Mouse (Mus musculus) heart, adult 2 months (tissue): Measurements from ENCODE around the gene Ndufa8. TPM values are rescaled to one million over a fixed set of nuclear protein-coding genes. Genes with fewer than 3 reads are reported as not detected.
A peak's percentile ranks its signal among the peaks of the same experiment; 100 is the strongest.

ENCODE experiments used
- DNase-seq, 2 experiments: peaks; one replicate each; pipeline ENCODE4 v3.0.0; 2021
- H3K27ac ChIP-seq: fragments of 200-600 bp; 2 replicates; pipeline ENCODE4 v1.8.1; 2022
- H3K27me3 ChIP-seq: fragments of 200-500 bp; 2 replicates; pipeline ENCODE4 v1.6.1; 2012; ENCODE audit warnings: mild to moderate bottlenecking, low read length, inconsistent platforms, mixed read lengths; ENCODE audit not compliant: control insufficient read depth, insufficient read depth
- H3K36me3 ChIP-seq: fragments of 200-500 bp; 2 replicates; pipeline ENCODE4 v1.6.1; 2012; ENCODE audit warnings: low read length, inconsistent platforms; ENCODE audit not compliant: control insufficient read depth, insufficient read depth
- H3K4me1 ChIP-seq: fragments of 200-500 bp; 2 replicates; pipeline ENCODE4 v1.6.1; 2011; ENCODE audit warnings: low read length; ENCODE audit not compliant: control insufficient read depth, insufficient read depth
- H3K4me3 ChIP-seq: fragments of 200-600 bp; 2 replicates; pipeline ENCODE4 v1.8.1; 2022
- H3K79me2 ChIP-seq: fragments of 200-500 bp; replicated peaks from 2 replicates; pipeline ENCODE4 v1.6.1; 2012; ENCODE audit warnings: mild to moderate bottlenecking, inconsistent platforms, low read length, moderate library complexity, mixed read lengths; ENCODE audit not compliant: control insufficient read depth, insufficient read depth
- H3K9ac ChIP-seq: fragments of 200-500 bp; 2 replicates; pipeline ENCODE4 v1.6.1; 2012; ENCODE audit warnings: low read depth, mild to moderate bottlenecking, control low read depth, inconsistent platforms, low read length, mixed read lengths
- CTCF ChIP-seq: fragments of 200-600 bp; IDR thresholded peaks from 2 replicates; pipeline ENCODE4 v1.8.1; 2022; ENCODE audit warnings: antibody characterized with exemption, mild to moderate bottlenecking, moderate library complexity
- EP300 ChIP-seq: fragments of 200-500 bp; IDR thresholded peaks from 2 replicates; pipeline ENCODE4 v1.6.1; 2011; ENCODE audit warnings: low read depth, low read length, control low read depth; ENCODE audit not compliant: insufficient read depth
- POLR2A ChIP-seq: fragments of 200-500 bp; IDR thresholded peaks from 2 replicates; pipeline ENCODE4 v1.6.1; 2011; ENCODE audit warnings: mild to moderate bottlenecking, low read depth, low read length, control low read depth; ENCODE audit not compliant: insufficient read depth
- WGBS: fragments of 180-500 bp; shearing (Covaris S2); methylation state at CpG from one replicate; pipeline ENCODE4 v1.1.7; 2018; 5-methylcytosine and 5-hydroxymethylcytosine counted together
- intact Hi-C: fragments of 180-260 bp; cut with DNase I; formaldehyde crosslinking; loops from one replicate; pipeline ENCODE4 v1.15.1; 2025
- long read RNA-seq: library from polyadenylated mRNA; stranded (forward); transcript quantifications from one replicate; pipeline ENCODE4 v2.0.0, GENCODE M21; 2021
- polyA plus RNA-seq: library from polyadenylated mRNA; depleted of rRNA; stranded (reverse); fragments of >200 nt; gene quantifications from 2 replicates; pipeline ENCODE4 v1.2.3, GENCODE M21; 2012; rRNA removed
- total RNA-seq, 2 experiments: library from RNA; stranded (reverse); gene quantifications; 2 replicates each; pipeline ENCODE4 v1.2.3; 2021

Gene Ndufa8
- total RNA-seq (100 to 1,000 TPM; 605 to 690 TPM), polyA plus RNA-seq (406 and 431 TPM in 2 replicates)
- long read RNA-seq, transcript Ndufa8-201 (4 exons, 861 nt): major isoform, 535 of 573 reads
- long read RNA-seq, partial matches to known transcripts: 36 of 573 reads
- long read RNA-seq, other reads (novel, unspliced or antisense): 2 of 573 reads

- Histone ChIP-seq H3K4me3 (peak within 1 kb of the TSS; percentile 84), H3K27me3 (no peaks in the 10 kb centered on the region), H3K36me3 (peaks cover 24% of the 10 kb centered on the region), H3K4me1 (peaks cover 14% of the 10 kb centered on the region), H3K27ac (peak within 1 kb of the TSS; percentile 95), H3K9ac (peak within 1 kb of the TSS; percentile 88), H3K79me2 (peaks cover 6% of the 10 kb centered on the region)
- under 1% methylated on average over 42 of the region's 44 CpGs for WGBS
- intact Hi-C loops: loop anchor here (2.0 kb wide), 1 partner anchor 88 kb away; the partner anchor contains the start of genes Mrrf and Rbm18
- TF ChIP-seq EP300 (no peak), POLR2A (peak; percentile 96)
- DNase-seq: peak; percentile 98 to 99
Observed at GRCm38 (mm10) chr2:36048748-36049566, at the start of gene Ndufa8, which contains the start of gene Morn5. Gene Ndufa8 (minus strand): TSS chr2:36049406. Gene Morn5 (plus strand): TSS chr2:36049458.

- Histone ChIP-seq H3K36me3 (no peaks in the 10 kb centered on the region), H3K79me2 (no peaks in the 10 kb centered on the region), H3K27ac (no peak overlapping the region), H3K27me3 (peaks cover 2% of the 10 kb centered on the region; the same call in 1 of the 2 replicates), H3K9ac (no peak overlapping the region), H3K4me1 (0 out of 2 replicates have a peak, but pooled peaks cover 1% of the 10 kb centered on the region), H3K4me3 (no peak overlapping the region)
- no peak for DNase-seq
- intact Hi-C loops: no loop called here
- 42% methylated on average over 5 of the region's 5 CpGs for WGBS
- TF ChIP-seq CTCF (no peak), EP300 (no peak), POLR2A (no peak)
Observed at GRCm38 (mm10) chr2:36098021-36098420, 48.8 kb upstream of the Ndufa8 start.

DNA sequence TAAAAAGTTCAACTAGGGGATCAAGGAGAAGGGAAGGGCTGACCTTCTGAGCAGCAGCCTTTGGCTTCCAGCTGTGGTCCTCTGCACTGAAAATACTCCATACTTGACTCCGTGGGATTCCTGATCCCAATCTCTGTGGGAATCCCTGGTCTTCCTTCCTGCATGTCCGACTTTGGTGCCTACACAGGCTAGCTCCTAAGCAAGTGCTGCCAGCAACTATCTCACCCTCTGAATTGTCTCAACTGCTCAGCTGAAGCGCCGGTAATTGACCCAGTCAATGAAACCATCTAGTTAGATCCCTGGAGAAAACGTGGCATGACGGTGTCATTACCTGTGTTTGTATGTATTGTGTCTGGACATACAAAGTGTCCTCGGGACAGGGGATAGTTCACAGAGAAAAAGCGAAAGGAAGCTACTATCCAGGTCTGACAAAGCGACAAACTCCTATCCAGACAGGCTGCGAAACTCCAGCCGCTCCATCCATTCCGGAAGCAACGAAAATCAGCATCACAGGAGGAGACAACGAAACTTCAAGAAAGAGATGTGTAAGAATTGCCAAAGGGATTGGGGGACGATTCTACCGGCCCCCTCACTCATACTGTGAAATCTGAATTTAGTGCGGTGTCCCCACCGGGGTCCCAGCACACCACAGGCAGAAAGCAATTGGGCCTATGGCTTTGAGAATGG lies 48.1 kb upstream of the Ndufa8 start:
- no peaks in the 10 kb centered on the region for H3K36me3 ChIP-seq
- TF ChIP-seq POLR2A (no peak), EP300 (no peak), CTCF (no peak)
- H3K79me2 ChIP-seq: no peaks in the 10 kb centered on the region
- H3K4me1 ChIP-seq: 0 out of 2 replicates have a peak, but pooled peaks cover 1% of the 10 kb centered on the region
- H3K27me3 ChIP-seq: no peaks in the 10 kb centered on the region; the same call in 1 of the 2 replicates
- WGBS: 28% methylated on average over 18 of the region's 18 CpGs
- intact Hi-C loops: no loop called here
- no peak for DNase-seq
- no peak overlapping the region for H3K4me3 ChIP-seq
- H3K27ac ChIP-seq: no peak overlapping the region
- no peak overlapping the region for H3K9ac ChIP-seq

DNA sequence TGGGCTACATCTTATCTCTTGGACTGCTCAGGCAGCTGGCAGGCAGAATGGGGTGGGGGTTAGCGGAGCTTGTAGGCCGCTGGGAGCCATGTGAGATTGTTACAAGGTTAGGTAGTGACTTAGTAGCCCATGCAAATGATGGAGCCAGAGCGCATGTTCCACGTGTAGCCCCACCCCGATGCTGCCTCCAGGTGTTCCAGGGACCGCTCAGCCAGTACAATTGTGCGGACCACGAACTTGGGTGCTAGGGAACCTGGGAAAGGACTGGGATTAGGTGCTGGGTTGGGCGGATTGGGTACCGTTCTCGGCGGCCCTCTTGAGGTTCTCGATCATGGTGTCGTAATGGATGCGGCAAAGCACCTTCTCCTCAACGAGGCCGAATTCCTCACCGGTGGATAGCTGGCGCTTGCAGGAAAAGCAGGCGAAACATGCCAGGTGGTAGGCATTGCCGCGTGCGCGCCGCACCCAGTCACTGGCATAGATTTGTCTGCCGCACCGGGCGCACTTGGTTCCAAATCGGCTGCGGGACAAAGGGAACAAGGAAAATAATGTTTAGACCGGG lies 44.8 kb upstream of the Ndufa8 start:
- H3K9ac ChIP-seq: no peak overlapping the region
- DNase-seq: no peak
- no peaks in the 10 kb centered on the region for H3K79me2 ChIP-seq
- H3K27ac ChIP-seq: no peak overlapping the region
- intact Hi-C loops: no loop called here
- H3K36me3 ChIP-seq: no peaks in the 10 kb centered on the region
- H3K4me3 ChIP-seq: no peak overlapping the region
- 32% methylated on average over 31 of the region's 31 CpGs for WGBS
- TF ChIP-seq EP300 (no peak), CTCF (no peak), POLR2A (no peak)
- no peaks in the 10 kb centered on the region for H3K4me1 ChIP-seq
- peaks cover 6% of the 10 kb centered on the region for H3K27me3 ChIP-seq

GRCm38 (mm10) chr2:36093301-36093700 lies 44.1 kb upstream of the Ndufa8 start:
- intact Hi-C loops: no loop called here
- 57% methylated on average over 7 of the region's 7 CpGs for WGBS
- Histone ChIP-seq H3K4me1 (no peaks in the 10 kb centered on the region), H3K27me3 (peaks cover 6% of the 10 kb centered on the region), H3K27ac (no peak overlapping the region), H3K79me2 (no peaks in the 10 kb centered on the region), H3K4me3 (no peak overlapping the region), H3K9ac (no peak overlapping the region), H3K36me3 (no peaks in the 10 kb centered on the region)
- no peak for TF ChIP-seq CTCF
- no peak for TF ChIP-seq EP300
- TF ChIP-seq POLR2A: no peak
- no peak for DNase-seq
